Mouse (Mus musculus): ENCODE measurements around the gene Pla2g12a. TPM values are rescaled to one million over a fixed set of nuclear protein-coding genes. Genes with fewer than 3 reads are reported as not detected.

The Pla2g12a gene
- polyA plus RNA-seq, 1 experiment = 20.3 TPM

DNA sequence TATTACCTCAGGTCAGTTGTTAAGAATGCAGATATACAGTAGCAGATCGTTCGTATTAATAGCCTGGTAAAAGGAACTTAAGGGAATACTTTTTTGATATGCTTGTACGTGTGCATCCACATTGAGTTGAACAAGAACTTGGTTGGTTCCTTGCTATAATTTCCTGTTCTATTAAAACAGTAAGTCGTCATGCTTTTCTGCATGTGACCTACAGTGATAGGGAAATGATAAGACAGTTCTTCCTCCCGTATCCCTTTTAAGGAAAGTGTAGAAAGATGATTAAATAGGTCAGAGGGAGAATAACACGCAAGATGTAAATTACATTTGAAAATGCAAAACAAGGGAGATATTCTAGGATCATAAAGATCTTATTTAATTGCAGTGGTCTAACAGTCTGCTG lies 41.4 kb upstream of the Pla2g12a start:
- TF ChIP-seq MAX (IDR thresholded peaks at IDR 0.05) (no peak), CEBPB (IDR thresholded peaks at IDR 0.05; ENCODE audit: low read depth) (no peak), USF1 (IDR thresholded peaks at IDR 0.05; ENCODE audit: low read depth) (no peak), MYOD1 (IDR thresholded peaks at IDR 0.05; ENCODE audit: control insufficient read depth, insufficient read length, low read depth) (no peak), MYOG (IDR thresholded peaks at IDR 0.05; ENCODE audit: control insufficient read depth, extremely low read depth, insufficient read length) (no peak), CTCF (IDR thresholded peaks at IDR 0.05; ENCODE audit: control insufficient read depth, insufficient read depth, insufficient read length) (no peak), FOSL1 (IDR thresholded peaks at IDR 0.05; ENCODE audit: insufficient read depth, low read length, poor library complexity, severe bottlenecking) (no peak)
- no peaks in the 10 kb centered on the region for H3K36me3 ChIP-seq (ENCODE audit: control insufficient read depth, insufficient read depth)
- no peak overlapping the region for H3K4me3 ChIP-seq (ENCODE audit: insufficient read depth, poor library complexity, severe bottlenecking)
- no peaks in the 10 kb centered on the region for H3K79me3 ChIP-seq (ENCODE audit: low read depth)
- peaks cover 19% of the 10 kb centered on the region for H3K27me3 ChIP-seq (ENCODE audit: control insufficient read depth, insufficient read depth, insufficient read length)
- H3ac ChIP-seq (ENCODE audit: control insufficient read depth, insufficient read length, low read depth) = no peak overlapping the region
- no peaks in the 10 kb centered on the region for H3K79me2 ChIP-seq (ENCODE audit: control insufficient read depth, insufficient read depth)

DNA sequence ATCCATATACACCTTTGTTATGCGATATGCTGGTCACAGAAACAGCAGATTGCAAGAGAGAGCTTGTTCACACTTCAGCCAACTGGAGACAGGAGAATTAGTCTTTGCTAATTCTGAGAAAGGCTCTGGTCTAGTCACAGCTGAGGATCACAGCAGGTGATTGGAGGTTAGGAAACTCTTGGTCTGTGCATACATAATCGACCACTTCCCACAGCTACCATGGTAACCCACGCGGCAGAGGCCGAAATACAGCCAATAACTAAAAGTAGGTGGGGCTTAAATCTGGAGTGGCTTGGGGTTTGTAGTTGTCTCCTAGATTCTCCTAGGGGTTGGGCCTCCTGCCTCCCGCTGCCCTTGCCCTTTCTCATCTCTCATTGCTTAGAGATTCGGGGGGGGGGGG lies 40.4 kb upstream of the Pla2g12a start:
- Histone ChIP-seq H3K79me3 (ENCODE audit: low read depth) (no peaks in the 10 kb centered on the region), H3K79me2 (ENCODE audit: control insufficient read depth, insufficient read depth) (no peaks in the 10 kb centered on the region), H3K36me3 (ENCODE audit: control insufficient read depth, insufficient read depth) (no peaks in the 10 kb centered on the region), H3K27me3 (ENCODE audit: control insufficient read depth, insufficient read depth, insufficient read length) (peaks cover 20% of the 10 kb centered on the region), H3ac (ENCODE audit: control insufficient read depth, insufficient read length, low read depth) (no peak overlapping the region), H3K4me3 (ENCODE audit: insufficient read depth, poor library complexity, severe bottlenecking) (no peak overlapping the region)
- no peak for TF ChIP-seq CEBPB (IDR thresholded peaks at IDR 0.05; ENCODE audit: low read depth)
- TF ChIP-seq MYOG (IDR thresholded peaks at IDR 0.05; ENCODE audit: control insufficient read depth, extremely low read depth, insufficient read length) = no peak
- no peak for TF ChIP-seq MYOD1 (IDR thresholded peaks at IDR 0.05; ENCODE audit: control insufficient read depth, insufficient read length, low read depth)
- no peak for TF ChIP-seq FOSL1 (IDR thresholded peaks at IDR 0.05; ENCODE audit: insufficient read depth, low read length, poor library complexity, severe bottlenecking)
- TF ChIP-seq USF1 (IDR thresholded peaks at IDR 0.05; ENCODE audit: low read depth) = no peak
- TF ChIP-seq CTCF (IDR thresholded peaks at IDR 0.05; ENCODE audit: control insufficient read depth, insufficient read depth, insufficient read length) = no peak
- TF ChIP-seq MAX (IDR thresholded peaks at IDR 0.05) = no peak

- no peak for TF ChIP-seq CEBPB (IDR thresholded peaks at IDR 0.05; ENCODE audit: low read depth)
- TF ChIP-seq MAX (IDR thresholded peaks at IDR 0.05) = no peak
- no peak for TF ChIP-seq CTCF (IDR thresholded peaks at IDR 0.05; ENCODE audit: control insufficient read depth, insufficient read depth, insufficient read length)
- TF ChIP-seq FOSL1 (IDR thresholded peaks at IDR 0.05; ENCODE audit: insufficient read depth, low read length, poor library complexity, severe bottlenecking) = no peak
- no peak for TF ChIP-seq MYOD1 (IDR thresholded peaks at IDR 0.05; ENCODE audit: control insufficient read depth, insufficient read length, low read depth)
- no peak for TF ChIP-seq USF1 (IDR thresholded peaks at IDR 0.05; ENCODE audit: low read depth)
- no peak for TF ChIP-seq MYOG (IDR thresholded peaks at IDR 0.05; ENCODE audit: control insufficient read depth, extremely low read depth, insufficient read length)
- H3K79me2 ChIP-seq (ENCODE audit: control insufficient read depth, insufficient read depth) = no peaks in the 10 kb centered on the region
- no peaks in the 10 kb centered on the region for H3K79me3 ChIP-seq (ENCODE audit: low read depth)
- H3ac ChIP-seq (ENCODE audit: control insufficient read depth, insufficient read length, low read depth) = no peak overlapping the region
- H3K36me3 ChIP-seq (ENCODE audit: control insufficient read depth, insufficient read depth) = no peaks in the 10 kb centered on the region
- peaks cover 14% of the 10 kb centered on the region for H3K27me3 ChIP-seq (ENCODE audit: control insufficient read depth, insufficient read depth, insufficient read length)
- H3K4me3 ChIP-seq (ENCODE audit: insufficient read depth, poor library complexity, severe bottlenecking) = no peak overlapping the region
Measured at GRCm38 (mm10) chr3:129845868-129846267, 32.5 kb upstream of the Pla2g12a start.

GRCm38 (mm10) chr3:129846846-129847245 lies 31.6 kb upstream of the Pla2g12a start:
- no peaks in the 10 kb centered on the region for H3K79me2 ChIP-seq (ENCODE audit: control insufficient read depth, insufficient read depth)
- peaks cover 15% of the 10 kb centered on the region for H3K27me3 ChIP-seq (ENCODE audit: control insufficient read depth, insufficient read depth, insufficient read length)
- H3K36me3 ChIP-seq (ENCODE audit: control insufficient read depth, insufficient read depth) = no peaks in the 10 kb centered on the region
- H3K4me3 ChIP-seq (ENCODE audit: insufficient read depth, poor library complexity, severe bottlenecking) = no peak overlapping the region
- TF ChIP-seq MYOD1 (IDR thresholded peaks at IDR 0.05; ENCODE audit: control insufficient read depth, insufficient read length, low read depth) (no peak), USF1 (IDR thresholded peaks at IDR 0.05; ENCODE audit: low read depth) (no peak), CTCF (IDR thresholded peaks at IDR 0.05; ENCODE audit: control insufficient read depth, insufficient read depth, insufficient read length) (no peak)
- H3K79me3 ChIP-seq (ENCODE audit: low read depth) = no peaks in the 10 kb centered on the region
- no peak overlapping the region for H3ac ChIP-seq (ENCODE audit: control insufficient read depth, insufficient read length, low read depth)

- no peak overlapping the region for H3ac ChIP-seq (ENCODE audit: control insufficient read depth, insufficient read length, low read depth)
- H3K79me2 ChIP-seq (ENCODE audit: control insufficient read depth, insufficient read depth) = no peaks in the 10 kb centered on the region
- no peaks in the 10 kb centered on the region for H3K36me3 ChIP-seq (ENCODE audit: control insufficient read depth, insufficient read depth)
- no peak overlapping the region for H3K4me3 ChIP-seq (ENCODE audit: insufficient read depth, poor library complexity, severe bottlenecking)
- H3K79me3 ChIP-seq (ENCODE audit: low read depth) = no peaks in the 10 kb centered on the region
- TF ChIP-seq FOSL1 (IDR thresholded peaks at IDR 0.05; ENCODE audit: insufficient read depth, low read length, poor library complexity, severe bottlenecking) (no peak), CTCF (IDR thresholded peaks at IDR 0.05; ENCODE audit: control insufficient read depth, insufficient read depth, insufficient read length) (no peak), USF1 (IDR thresholded peaks at IDR 0.05; ENCODE audit: low read depth) (no peak), MAX (IDR thresholded peaks at IDR 0.05) (no peak), MYOG (IDR thresholded peaks at IDR 0.05; ENCODE audit: control insufficient read depth, extremely low read depth, insufficient read length) (no peak), MYOD1 (IDR thresholded peaks at IDR 0.05; ENCODE audit: control insufficient read depth, insufficient read length, low read depth) (no peak), CEBPB (IDR thresholded peaks at IDR 0.05; ENCODE audit: low read depth) (no peak)
- H3K27me3 ChIP-seq (ENCODE audit: control insufficient read depth, insufficient read depth, insufficient read length) = peaks cover 4% of the 10 kb centered on the region
Measured at GRCm38 (mm10) chr3:129862592-129862991, 15.8 kb upstream of the Pla2g12a start.

- Histone ChIP-seq H3K79me2 (ENCODE audit: control insufficient read depth, insufficient read depth) (no peaks in the 10 kb centered on the region), H3K36me3 (ENCODE audit: control insufficient read depth, insufficient read depth) (no peaks in the 10 kb centered on the region), H3K79me3 (ENCODE audit: low read depth) (no peaks in the 10 kb centered on the region), H3ac (ENCODE audit: control insufficient read depth, insufficient read length, low read depth) (no peak overlapping the region), H3K4me3 (ENCODE audit: insufficient read depth, poor library complexity, severe bottlenecking) (no peak overlapping the region), H3K27me3 (ENCODE audit: control insufficient read depth, insufficient read depth, insufficient read length) (peaks cover 8% of the 10 kb centered on the region)
- TF ChIP-seq CTCF (IDR thresholded peaks at IDR 0.05; ENCODE audit: control insufficient read depth, insufficient read depth, insufficient read length) = peak; percentile 27
- TF ChIP-seq MAX (IDR thresholded peaks at IDR 0.05) = no peak
Measured at GRCm38 (mm10) chr3:129863698-129864097, 14.7 kb upstream of the Pla2g12a start.

All from C2C12 (cell line).